ENCODE assay signal across 8 mouse cellular contexts in genomic region chr2:30067031-30067888, GRCm38 (mm10). TPM values are rescaled to one million over a fixed set of nuclear protein-coding genes. Genes with fewer than 3 reads are reported as not detected.
DNase-seq lines count a peak whose midpoint lies in the region; ATAC-seq and TF ChIP-seq lines count a peak whose summit lies in the region.

No protein-coding gene starts in this region.

- DNase-seq in layer of hippocampus, adult 18-20 months (ENCODE audit: low spot score in 2 of 2), result peak; percentile 30 to 39
- no peak for DNase-seq in layer of hippocampus, adult 8-10 months (ENCODE audit: low spot score in 2 of 2)
- DNase-seq in cerebellum, adult 18-20 months, result peak; percentile 41 to 63
- DNase-seq in forebrain, postnatal 0 days, result peak; percentile 64
- DNase-seq in liver, embryonic 13.5 days, result peak; percentile 35
- peak; percentile 55 for DNase-seq in thymus, postnatal 0 days (ENCODE audit: low spot score)

- H3K9me3 ChIP-seq in forebrain, postnatal 0 days (ENCODE audit: low read length), result no peaks in the 10 kb centered on the region
- H3K9me3 ChIP-seq in intestine, postnatal 0 days (ENCODE audit: control insufficient read depth), result no peaks in the 10 kb centered on the region
- H3K9me3 ChIP-seq in liver, embryonic 13.5 days (replicated peaks), result no peaks in the 10 kb centered on the region
- no peaks in the 10 kb centered on the region for H3K9me3 ChIP-seq in neural tube, embryonic 14.5 days (ENCODE audit: control insufficient read depth, low read length)

- peak overlapping the region; percentile 94 for H3K9ac ChIP-seq in forebrain, postnatal 0 days
- peak overlapping the region; percentile 92 for H3K9ac ChIP-seq in intestine, postnatal 0 days (ENCODE audit: low read depth, low read length)
- peak overlapping the region; percentile 97 for H3K9ac ChIP-seq in liver, embryonic 13.5 days
- peak overlapping the region; percentile 97 for H3K9ac ChIP-seq in neural tube, embryonic 14.5 days (replicated peaks; ENCODE audit: low read depth, low read length)

- 2% methylated on average over 50 of the region's 69 CpGs for WGBS in forebrain, postnatal 0 days
- under 1% methylated on average over 53 of the region's 69 CpGs for WGBS in intestine, postnatal 0 days
- WGBS in liver, embryonic 13.5 days (ENCODE audit: insufficient replicate concordance), result under 1% methylated on average over 49 of the region's 69 CpGs
- under 1% methylated on average over 51 of the region's 69 CpGs for WGBS in neural tube, embryonic 14.5 days

- peak overlapping the region; percentile 99 for H3K4me3 ChIP-seq in forebrain, postnatal 0 days (ENCODE audit: low read depth, low read length)
- H3K4me3 ChIP-seq in intestine, postnatal 0 days (ENCODE audit: low read depth, low read length), result peak overlapping the region; percentile 99
- H3K4me3 ChIP-seq in liver, embryonic 13.5 days (replicated peaks), result peak overlapping the region; percentile 98
- H3K4me3 ChIP-seq in neural tube, embryonic 14.5 days (ENCODE audit: low read depth, low read length), result peak overlapping the region; percentile 100

- H3K4me1 ChIP-seq in forebrain, postnatal 0 days (ENCODE audit: insufficient read depth), result peaks cover 4% of the 10 kb centered on the region; the same call in 1 of the 2 replicates
- H3K4me1 ChIP-seq in intestine, postnatal 0 days (replicated peaks; ENCODE audit: control insufficient read depth, insufficient read depth, low read length), result peaks cover 17% of the 10 kb centered on the region
- peaks cover 54% of the 10 kb centered on the region for H3K4me1 ChIP-seq in liver, embryonic 13.5 days (replicated peaks)
- H3K4me1 ChIP-seq in neural tube, embryonic 14.5 days (ENCODE audit: control insufficient read depth, insufficient read depth, low read length), result peaks cover 14% of the 10 kb centered on the region; the same call in 1 of the 2 replicates

- no peaks in the 10 kb centered on the region for H3K27me3 ChIP-seq in forebrain, postnatal 0 days (ENCODE audit: insufficient read depth, low read length)
- H3K27me3 ChIP-seq in intestine, postnatal 0 days (replicated peaks; ENCODE audit: control insufficient read depth, insufficient read depth, low read length), result no peaks in the 10 kb centered on the region
- no peaks in the 10 kb centered on the region for H3K27me3 ChIP-seq in liver, embryonic 13.5 days
- H3K27me3 ChIP-seq in neural tube, embryonic 14.5 days (ENCODE audit: control insufficient read depth, insufficient read depth, low read length), result no peaks in the 10 kb centered on the region

- H3K4me2 ChIP-seq in forebrain, postnatal 0 days (ENCODE audit: low read depth), result peak overlapping the region; percentile 74
- peak overlapping the region; percentile 94 for H3K4me2 ChIP-seq in intestine, postnatal 0 days (replicated peaks; ENCODE audit: low read depth)
- peak overlapping the region; percentile 98 for H3K4me2 ChIP-seq in liver, embryonic 13.5 days
- H3K4me2 ChIP-seq in neural tube, embryonic 14.5 days (ENCODE audit: low read depth, low read length), result peak overlapping the region; percentile 79

- ATAC-seq in forebrain, postnatal 0 days, result peak; percentile 47
- ATAC-seq in intestine, postnatal 0 days, result peak; percentile 4
- ATAC-seq in liver, embryonic 13.5 days (ENCODE audit: low read depth), result no peak
- ATAC-seq in neural tube, embryonic 14.5 days (ENCODE audit: low read depth), result peak; percentile 38

- TF ChIP-seq CTCF in forebrain, postnatal 0 days (IDR thresholded peaks at IDR 0.05; ENCODE audit: low read depth), result no peak
- no peak for TF ChIP-seq CTCF in intestine, postnatal 0 days (IDR thresholded peaks at IDR 0.05; ENCODE audit: low read depth)

- H3K36me3 ChIP-seq in forebrain, postnatal 0 days (ENCODE audit: insufficient read depth), result peaks cover 13% of the 10 kb centered on the region
- peaks cover 13% of the 10 kb centered on the region for H3K36me3 ChIP-seq in intestine, postnatal 0 days (ENCODE audit: control insufficient read depth, insufficient read depth)
- H3K36me3 ChIP-seq in liver, embryonic 13.5 days, result peaks cover 34% of the 10 kb centered on the region
- H3K36me3 ChIP-seq in neural tube, embryonic 14.5 days (ENCODE audit: control insufficient read depth, insufficient read depth, low read length), result peaks cover 22% of the 10 kb centered on the region

- peak overlapping the region; percentile 95 for H3K27ac ChIP-seq in forebrain, postnatal 0 days (ENCODE audit: low read depth, low read length)
- peak overlapping the region; percentile 95 for H3K27ac ChIP-seq in intestine, postnatal 0 days (ENCODE audit: low read depth, low read length)
- peak overlapping the region; percentile 97 for H3K27ac ChIP-seq in liver, embryonic 13.5 days
- peak overlapping the region; percentile 99 for H3K27ac ChIP-seq in neural tube, embryonic 14.5 days (ENCODE audit: low read depth, low read length)

RNA-seq across cellular contexts. Expression of gene Set, which starts 10.1 kb away (rescaled TPM):
- 100 to 1,000 TPM; 192 to 199 TPM for total RNA-seq in layer of hippocampus, adult 18-20 months (2021)
- 100 to 1,000 TPM; 179 to 198 (median 186) TPM for total RNA-seq in layer of hippocampus, adult 8-10 months (2022)
- 361 and 392 TPM in 2 replicates for total RNA-seq in forebrain, postnatal 0 days (2014; rRNA removed)
- polyA plus RNA-seq in forebrain, postnatal 0 days (2015; fragmentation: Nextera tagmentation; extraction: Ambion mirVana), result 349 and 384 TPM in 2 replicates
- 174 and 180 TPM in 2 replicates for polyA plus RNA-seq in intestine, postnatal 0 days (2015; fragmentation: Nextera tagmentation; extraction: Ambion mirVana)
- 317 and 337 TPM in 2 replicates for polyA plus RNA-seq in liver, embryonic 13.5 days (2015; fragmentation: Nextera tagmentation; extraction: Ambion mirVana)
- 315 and 363 TPM in 2 replicates for polyA plus RNA-seq in neural tube, embryonic 14.5 days (2014; fragmentation: Nextera tagmentation; extraction: Ambion mirVana)
- polyA plus RNA-seq in thymus, postnatal 0 days (2015; fragmentation: Nextera tagmentation; extraction: Ambion mirVana), result 418 and 429 TPM in 2 replicates

RNA-seq across cellular contexts. Expression of gene Pkn3, which starts 10.2 kb away (rescaled TPM):
- 1 to 10 TPM; 2.1 to 3.8 TPM for total RNA-seq in layer of hippocampus, adult 18-20 months (2021)
- 1 to 10 TPM; 2.1 to 6.1 (median 3.5) TPM for total RNA-seq in layer of hippocampus, adult 8-10 months (2022)
- total RNA-seq in forebrain, postnatal 0 days (2014; rRNA removed), result 2.0 and 4.7 TPM in 2 replicates
- 0.80 and 0.86 TPM in 2 replicates for polyA plus RNA-seq in forebrain, postnatal 0 days (2015; fragmentation: Nextera tagmentation; extraction: Ambion mirVana)
- 2.8 and 3.4 TPM in 2 replicates for polyA plus RNA-seq in intestine, postnatal 0 days (2015; fragmentation: Nextera tagmentation; extraction: Ambion mirVana)
- polyA plus RNA-seq in liver, embryonic 13.5 days (2015; fragmentation: Nextera tagmentation; extraction: Ambion mirVana), result 3.1 and 3.2 TPM in 2 replicates
- polyA plus RNA-seq in neural tube, embryonic 14.5 days (2014; fragmentation: Nextera tagmentation; extraction: Ambion mirVana), result 0.70 and 1.5 TPM in 2 replicates
- polyA plus RNA-seq in thymus, postnatal 0 days (2015; fragmentation: Nextera tagmentation; extraction: Ambion mirVana), result 3.5 and 3.7 TPM in 2 replicates

RNA-seq across cellular contexts. Expression of gene Wdr34, which starts 18.6 kb away (rescaled TPM):
- total RNA-seq in layer of hippocampus, adult 18-20 months (2021), result 10 to 100 TPM; 38.3 to 39.4 TPM
- 10 to 100 TPM; 36.9 to 45.0 (median 39.9) TPM for total RNA-seq in layer of hippocampus, adult 8-10 months (2022)
- total RNA-seq in forebrain, postnatal 0 days (2014; rRNA removed), result 88.4 and 103 TPM in 2 replicates
- 65.1 and 83.6 TPM in 2 replicates for polyA plus RNA-seq in forebrain, postnatal 0 days (2015; fragmentation: Nextera tagmentation; extraction: Ambion mirVana)
- polyA plus RNA-seq in intestine, postnatal 0 days (2015; fragmentation: Nextera tagmentation; extraction: Ambion mirVana), result 4.9 and 5.9 TPM in 2 replicates
- polyA plus RNA-seq in liver, embryonic 13.5 days (2015; fragmentation: Nextera tagmentation; extraction: Ambion mirVana), result 9.9 and 10.7 TPM in 2 replicates
- 57.4 and 74.1 TPM in 2 replicates for polyA plus RNA-seq in neural tube, embryonic 14.5 days (2014; fragmentation: Nextera tagmentation; extraction: Ambion mirVana)
- polyA plus RNA-seq in thymus, postnatal 0 days (2015; fragmentation: Nextera tagmentation; extraction: Ambion mirVana), result 13.6 and 15.4 TPM in 2 replicates

RNA-seq across cellular contexts. Expression of gene Zdhhc12, which starts 26.2 kb away (rescaled TPM):
- 10 to 100 TPM in 1 of 2 experiments, 1 to 10 TPM in 1; 7.9 to 10.5 TPM for total RNA-seq in layer of hippocampus, adult 18-20 months (2021)
- total RNA-seq in layer of hippocampus, adult 8-10 months (2022), result 10 to 100 TPM in 2 of 4 experiments, 1 to 10 TPM in 2; 7.3 to 14.0 (median 10.4) TPM
- 19.5 and 25.7 TPM in 2 replicates for total RNA-seq in forebrain, postnatal 0 days (2014; rRNA removed)
- polyA plus RNA-seq in forebrain, postnatal 0 days (2015; fragmentation: Nextera tagmentation; extraction: Ambion mirVana), result 20.8 and 23.3 TPM in 2 replicates
- polyA plus RNA-seq in intestine, postnatal 0 days (2015; fragmentation: Nextera tagmentation; extraction: Ambion mirVana), result 90.9 and 91.3 TPM in 2 replicates
- 22.8 and 23.9 TPM in 2 replicates for polyA plus RNA-seq in liver, embryonic 13.5 days (2015; fragmentation: Nextera tagmentation; extraction: Ambion mirVana)
- 24.6 and 28.8 TPM in 2 replicates for polyA plus RNA-seq in neural tube, embryonic 14.5 days (2014; fragmentation: Nextera tagmentation; extraction: Ambion mirVana)
- 28.8 and 29.5 TPM in 2 replicates for polyA plus RNA-seq in thymus, postnatal 0 days (2015; fragmentation: Nextera tagmentation; extraction: Ambion mirVana)

RNA-seq across cellular contexts. Expression of gene Zer1, which starts 57.1 kb away (rescaled TPM):
- total RNA-seq in layer of hippocampus, adult 18-20 months (2021), result 100 to 1,000 TPM; 187 to 193 TPM
- total RNA-seq in layer of hippocampus, adult 8-10 months (2022), result 100 to 1,000 TPM; 173 to 203 (median 195) TPM
- 51.9 and 70.2 TPM in 2 replicates for total RNA-seq in forebrain, postnatal 0 days (2014; rRNA removed)
- polyA plus RNA-seq in forebrain, postnatal 0 days (2015; fragmentation: Nextera tagmentation; extraction: Ambion mirVana), result 5.4 and 10.3 TPM in 2 replicates
- 2.6 and 2.8 TPM in 2 replicates for polyA plus RNA-seq in intestine, postnatal 0 days (2015; fragmentation: Nextera tagmentation; extraction: Ambion mirVana)
- 2.2 and 2.6 TPM in 2 replicates for polyA plus RNA-seq in liver, embryonic 13.5 days (2015; fragmentation: Nextera tagmentation; extraction: Ambion mirVana)
- polyA plus RNA-seq in neural tube, embryonic 14.5 days (2014; fragmentation: Nextera tagmentation; extraction: Ambion mirVana), result 16.0 and 20.9 TPM in 2 replicates
- polyA plus RNA-seq in thymus, postnatal 0 days (2015; fragmentation: Nextera tagmentation; extraction: Ambion mirVana), result 5.6 and 9.6 TPM in 2 replicates

Comparison
In these comparisons a context has a peak if more than half of its experiments do, and no peak if none do; other contexts are left out.
1. DNase-seq: peak in layer of hippocampus, adult 18-20 months (2 of 2), cerebellum, adult 18-20 months (2 of 2), forebrain, postnatal 0 days (single experiment), liver, embryonic 13.5 days (single experiment) and thymus, postnatal 0 days (single experiment); none in layer of hippocampus, adult 8-10 months (0 of 2).
2. Peak in every context shown above with its lines, with median percentiles within 50 percentile points of each other: H3K27ac ChIP-seq, H3K4me2 ChIP-seq, H3K4me3 ChIP-seq and H3K9ac ChIP-seq.